Mouse (Mus musculus) embryonic fibroblast, embryonic 13.5 days (primary cell): Measurements from ENCODE around the gene BC030867.

Experiments used
- CTCF ChIP-seq: IDR thresholded peaks from 2 replicates; pipeline ENCODE4 v1.5.1; 2011; ENCODE audit warnings: mild to moderate bottlenecking, control low read depth, low read length, moderate library complexity, borderline replicate concordance; ENCODE audit not compliant: insufficient read depth
- POLR2A ChIP-seq: IDR thresholded peaks from 2 replicates; pipeline ENCODE4 v1.6.1; 2011; ENCODE audit warnings: low read depth, mild to moderate bottlenecking, control low read depth, low read length, moderate library complexity

DNA sequence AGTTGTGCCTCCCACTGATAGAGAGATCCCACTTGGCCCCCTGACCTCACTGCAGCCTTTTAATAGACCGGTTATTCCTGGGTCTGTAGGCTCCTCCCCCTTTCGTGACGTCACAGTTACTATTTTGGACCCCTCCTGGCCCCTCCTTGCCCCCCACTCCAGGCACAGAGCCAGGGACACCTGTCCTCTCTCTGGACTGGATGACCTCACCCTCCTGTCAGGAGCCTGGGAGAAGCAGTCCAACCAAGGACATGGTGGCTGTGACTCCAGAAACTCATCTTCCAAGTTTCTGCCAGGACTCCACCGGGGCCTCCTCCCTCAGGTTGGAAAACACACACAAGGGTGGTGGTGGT, 28.7 kb upstream of the BC030867 start:
- no peak for TF ChIP-seq CTCF
- no peak for TF ChIP-seq POLR2A
